Mouse (Mus musculus) small intestine, adult 2 months (tissue): ENCODE data around the gene Med13l.

Experiments used
- CTCF ChIP-seq: fragments of 200-500 bp; IDR thresholded peaks from 2 replicates; pipeline ENCODE4 v1.5.1; 2012; ENCODE audit warnings: low read depth, mild to moderate bottlenecking, control low read depth, inconsistent platforms, low read length, moderate library complexity, mixed read lengths; ENCODE audit not compliant: insufficient replicate concordance, insufficient read length; ENCODE audit errors: extremely low read depth
- POLR2A ChIP-seq: fragments of 200-500 bp; IDR thresholded peaks from 2 replicates; pipeline ENCODE4 v1.6.1; 2012; ENCODE audit warnings: low read depth, mild to moderate bottlenecking, control low read depth, inconsistent platforms, low read length, moderate library complexity

- TF ChIP-seq CTCF, result no peak
- TF ChIP-seq POLR2A, result no peak
Observed at GRCm38 (mm10) chr5:118704960-118705359, 144.5 kb downstream of the Med13l start.
